Mouse (Mus musculus): Measurements from ENCODE around the gene Fbxl17. TPM values are rescaled to one million over a fixed set of nuclear protein-coding genes. Genes with fewer than 3 reads are reported as not detected.

Fbxl17 gene
- total and polyA plus RNA-seq, 2 experiments from 2014 or later: 10.7 to 32.0 TPM

GRCm38 (mm10) chr17:63168019-63168788, 331.6 kb downstream of the Fbxl17 start:
- H3K9ac ChIP-seq: no peak overlapping the region
- ATAC-seq: no peak
- no peaks in the 10 kb centered on the region for H3K9me3 ChIP-seq (ENCODE audit: low read length)
- H3K36me3 ChIP-seq (ENCODE audit: insufficient read depth): no peaks in the 10 kb centered on the region
- 83% methylated on average over 5 of the region's 5 CpGs for WGBS
- H3K4me1 ChIP-seq (ENCODE audit: insufficient read depth): no peaks in the 10 kb centered on the region
- no peak for TF ChIP-seq CTCF (IDR thresholded peaks at IDR 0.05; ENCODE audit: low read depth)
- H3K4me2 ChIP-seq (ENCODE audit: low read depth): no peak overlapping the region
- no peak for DNase-seq
- no peaks in the 10 kb centered on the region; the same call in 1 of the 2 replicates for H3K27me3 ChIP-seq (ENCODE audit: insufficient read depth, low read length)
- no peak overlapping the region for H3K4me3 ChIP-seq (ENCODE audit: low read depth, low read length)
- no peak overlapping the region for H3K27ac ChIP-seq (ENCODE audit: low read depth, low read length)

- no peak for ATAC-seq
- H3K9me3 ChIP-seq (ENCODE audit: low read length): no peaks in the 10 kb centered on the region
- no peak for TF ChIP-seq CTCF (IDR thresholded peaks at IDR 0.05; ENCODE audit: low read depth)
- H3K4me2 ChIP-seq (ENCODE audit: low read depth): no peak overlapping the region
- WGBS: 66% methylated on average over 3 of the region's 3 CpGs
- H3K4me3 ChIP-seq (ENCODE audit: low read depth, low read length): no peak overlapping the region
- no peaks in the 10 kb centered on the region for H3K4me1 ChIP-seq (ENCODE audit: insufficient read depth)
- H3K27me3 ChIP-seq (ENCODE audit: insufficient read depth, low read length): no peaks in the 10 kb centered on the region
- no peak for DNase-seq
- H3K36me3 ChIP-seq (ENCODE audit: insufficient read depth): no peaks in the 10 kb centered on the region
- no peak overlapping the region for H3K27ac ChIP-seq (ENCODE audit: low read depth, low read length)
- no peak overlapping the region for H3K9ac ChIP-seq
Measured at GRCm38 (mm10) chr17:63167248-63167647, 332.6 kb downstream of the Fbxl17 start.

- Histone ChIP-seq H3K4me2 (ENCODE audit: low read depth) (no peak overlapping the region), H3K27me3 (ENCODE audit: insufficient read depth, low read length) (no peaks in the 10 kb centered on the region), H3K4me3 (ENCODE audit: low read depth, low read length) (no peak overlapping the region), H3K27ac (ENCODE audit: low read depth, low read length) (no peak overlapping the region), H3K9me3 (ENCODE audit: low read length) (no peaks in the 10 kb centered on the region), H3K9ac (no peak overlapping the region), H3K4me1 (ENCODE audit: insufficient read depth) (no peaks in the 10 kb centered on the region), H3K36me3 (ENCODE audit: insufficient read depth) (no peaks in the 10 kb centered on the region)
- 61% methylated on average over 3 of the region's 3 CpGs for WGBS
- ATAC-seq: no peak
- no peak for DNase-seq
- TF ChIP-seq CTCF (IDR thresholded peaks at IDR 0.05; ENCODE audit: low read depth): no peak
Measured at GRCm38 (mm10) chr17:63166692-63167091, 333.1 kb downstream of the Fbxl17 start.

GRCm38 (mm10) chr17:63165847-63166246, 334.0 kb downstream of the Fbxl17 start:
- no peak for TF ChIP-seq CTCF (IDR thresholded peaks at IDR 0.05; ENCODE audit: low read depth)
- Histone ChIP-seq H3K4me2 (ENCODE audit: low read depth) (no peak overlapping the region), H3K4me1 (ENCODE audit: insufficient read depth) (no peaks in the 10 kb centered on the region), H3K27me3 (ENCODE audit: insufficient read depth, low read length) (no peaks in the 10 kb centered on the region), H3K4me3 (ENCODE audit: low read depth, low read length) (no peak overlapping the region), H3K36me3 (ENCODE audit: insufficient read depth) (no peaks in the 10 kb centered on the region), H3K9me3 (ENCODE audit: low read length) (no peaks in the 10 kb centered on the region), H3K27ac (ENCODE audit: low read depth, low read length) (no peak overlapping the region), H3K9ac (no peak overlapping the region)
- no peak for DNase-seq
- 79% methylated on average over 13 of the region's 13 CpGs for WGBS
- no peak for ATAC-seq

- no peak overlapping the region for H3K4me3 ChIP-seq (ENCODE audit: low read depth, low read length)
- no peaks in the 10 kb centered on the region for H3K27me3 ChIP-seq (ENCODE audit: insufficient read depth, low read length)
- no peak for TF ChIP-seq CTCF (IDR thresholded peaks at IDR 0.05; ENCODE audit: low read depth)
- no peak overlapping the region for H3K4me2 ChIP-seq (ENCODE audit: low read depth)
- no peaks in the 10 kb centered on the region for H3K36me3 ChIP-seq (ENCODE audit: insufficient read depth)
- no peak overlapping the region for H3K9ac ChIP-seq
- WGBS: 88% methylated on average over 1 of the region's 1 CpGs
- H3K27ac ChIP-seq (ENCODE audit: low read depth, low read length): no peak overlapping the region
- no peak for ATAC-seq
- no peaks in the 10 kb centered on the region for H3K4me1 ChIP-seq (ENCODE audit: insufficient read depth)
- no peaks in the 10 kb centered on the region for H3K9me3 ChIP-seq (ENCODE audit: low read length)
- no peak for DNase-seq
Measured at GRCm38 (mm10) chr17:63164289-63164688, 335.5 kb downstream of the Fbxl17 start.

- no peak overlapping the region for H3K4me3 ChIP-seq (ENCODE audit: low read depth, low read length)
- no peak for DNase-seq
- no peaks in the 10 kb centered on the region for H3K36me3 ChIP-seq (ENCODE audit: insufficient read depth)
- no peaks in the 10 kb centered on the region for H3K4me1 ChIP-seq (ENCODE audit: insufficient read depth)
- no peak overlapping the region for H3K27ac ChIP-seq (ENCODE audit: low read depth, low read length)
- H3K4me2 ChIP-seq (ENCODE audit: low read depth): no peak overlapping the region
- H3K9me3 ChIP-seq (ENCODE audit: low read length): no peaks in the 10 kb centered on the region
- WGBS: 24% methylated on average over 5 of the region's 5 CpGs
- no peak overlapping the region for H3K9ac ChIP-seq
- ATAC-seq: peak; percentile 42; the same call in 1 of the 2 replicates
- no peak for TF ChIP-seq CTCF (IDR thresholded peaks at IDR 0.05; ENCODE audit: low read depth)
- no peaks in the 10 kb centered on the region for H3K27me3 ChIP-seq (ENCODE audit: insufficient read depth, low read length)
Measured at GRCm38 (mm10) chr17:63161953-63162352, 337.9 kb downstream of the Fbxl17 start.

GRCm38 (mm10) chr17:63159196-63159595, 340.6 kb downstream of the Fbxl17 start:
- Histone ChIP-seq H3K4me3 (ENCODE audit: low read depth, low read length) (no peak overlapping the region), H3K4me1 (ENCODE audit: insufficient read depth) (no peaks in the 10 kb centered on the region), H3K4me2 (ENCODE audit: low read depth) (no peak overlapping the region), H3K9ac (no peak overlapping the region), H3K27me3 (ENCODE audit: insufficient read depth, low read length) (no peaks in the 10 kb centered on the region), H3K36me3 (ENCODE audit: insufficient read depth) (no peaks in the 10 kb centered on the region), H3K9me3 (ENCODE audit: low read length) (no peaks in the 10 kb centered on the region), H3K27ac (ENCODE audit: low read depth, low read length) (no peak overlapping the region)
- ATAC-seq (no peak), DNase-seq (no peak)
- WGBS: 55% methylated on average over 7 of the region's 7 CpGs
- TF ChIP-seq CTCF (IDR thresholded peaks at IDR 0.05; ENCODE audit: low read depth): no peak

All from forebrain, postnatal 0 days (tissue).